18 mouse cellular contexts compared by ENCODE assay signal in genomic region chr1:151107401-151107800, GRCm38 (mm10).
"Had no signal": no experiment of that assay in that cellular context is flagged by ENCODE, and none has a peak within 500 bp of the region (broad histone marks: within the 10 kb centered on the region; RNA-seq: fewer than 3 reads in every experiment).

No protein-coding gene starts in this region.

- H3K9ac ChIP-seq: lung, embryonic 14.5 days; midbrain, embryonic 12.5 days; neural tube, embryonic 13.5 days; neural tube, embryonic 15.5 days had no signal

- ATAC-seq: midbrain, embryonic 16.5 days had no signal

- H3K36me3 ChIP-seq: midbrain, embryonic 12.5 days; neural tube, embryonic 13.5 days; neural tube, embryonic 15.5 days had no signal

- DNase-seq: lung, adult 18-20 months; lung, embryonic 14.5 days; lung, postnatal 10 days; lung, postnatal 4 days; midbrain, embryonic 14.5 days; retina, postnatal 1 day; right cerebral cortex, adult 18-20 months; right cerebral cortex, postnatal 25 days; right cerebral cortex, postnatal 4 days; spleen, adult 18-20 months; thymus, adult 18-20 months; thymus, postnatal 14 days; thymus, postnatal 36 days had no signal

- H3K27ac ChIP-seq: midbrain, embryonic 12.5 days; neural tube, embryonic 13.5 days; neural tube, embryonic 15.5 days had no signal

- H3K4me3 ChIP-seq: midbrain, embryonic 12.5 days; myocyte; neural tube, embryonic 13.5 days; neural tube, embryonic 15.5 days had no signal

- H3K27me3 ChIP-seq: midbrain, embryonic 12.5 days; neural tube, embryonic 13.5 days; neural tube, embryonic 15.5 days had no signal

- H3K4me2 ChIP-seq: lung, embryonic 14.5 days; midbrain, embryonic 12.5 days; neural tube, embryonic 13.5 days; neural tube, embryonic 15.5 days had no signal

- H3K9me3 ChIP-seq: midbrain, embryonic 12.5 days; neural tube, embryonic 13.5 days; neural tube, embryonic 15.5 days had no signal
